Mouse (Mus musculus): ENCODE measurements around the gene Ky. TPM values are rescaled to one million over a fixed set of nuclear protein-coding genes. Genes with fewer than 3 reads are reported as not detected.

Gene Ky
- polyA plus RNA-seq, 2 experiments from 2014 or later, result 0.31 to 0.46 TPM

- no peak for ATAC-seq
These were observed 48.2 kb downstream of the Ky start for GRCm38 (mm10) chr9:102553781-102554180.

GRCm38 (mm10) chr9:102558463-102558862 is 52.9 kb downstream of the Ky start:
- no peak for ATAC-seq

- ATAC-seq, result no peak
These were observed 67.3 kb downstream of the Ky start for GRCm38 (mm10) chr9:102572888-102573287.

- peak; percentile 86 for ATAC-seq
These were observed 71.9 kb downstream of the Ky start for GRCm38 (mm10) chr9:102577480-102577879.

GRCm38 (mm10) chr9:102581921-102582469 is 76.4 kb downstream of the Ky start:
- ATAC-seq, result no peak

- no peak for ATAC-seq
These were observed 81.8 kb downstream of the Ky start for GRCm38 (mm10) chr9:102587347-102587746.

- ATAC-seq, result no peak
These were observed 89.3 kb downstream of the Ky start for GRCm38 (mm10) chr9:102594667-102595393.

Other genes starting within 250 kb of the Ky start
- gene Ephb1, start 151.1 kb upstream of the Ky start, polyA plus RNA-seq (2017; shearing (Covaris generic)), result not detected
- 100 to 1,000 TPM in 1 of 2 experiments, 10 to 100 TPM in 1; 88.7 to 111 TPM for gene Anapc13, start 120.5 kb downstream of the Ky start, polyA plus RNA-seq (2017; shearing (Covaris generic))
- gene Cep63, start 120.8 kb downstream of the Ky start, polyA plus RNA-seq (2017; shearing (Covaris generic)), result 10 to 100 TPM; 52.0 to 61.4 TPM
- gene Amotl2, start 210.9 kb downstream of the Ky start, polyA plus RNA-seq (2017; shearing (Covaris generic)), result not detected